Mouse (Mus musculus) liver, postnatal 0 days (tissue): ENCODE measurements around the gene Anks1b. TPM values are rescaled to one million over a fixed set of nuclear protein-coding genes. Genes with fewer than 3 reads are reported as not detected.
"Not testable (repeated sequence)": the region's sequence is repeated elsewhere in the genome, so short reads cannot be mapped to it uniquely, and the experiment has no call there.

Experiments
- ATAC-seq: fragments of 200-750 bp; cut with Nextera tagmentation; 2 replicates; pipeline ENCODE4 v1.8.0; 2017; ENCODE audit warnings: mild to moderate bottlenecking, moderate library complexity
- DNase-seq: peaks from one replicate; pipeline ENCODE4 v3.0.0-alpha.2; 2016
- H3K27ac ChIP-seq: fragments of 300-500 bp; sonication (generic); 2 replicates; pipeline ENCODE4 v1.5.1; 2014; ENCODE audit warnings: antibody characterized with exemption, moderate library complexity, mild to moderate bottlenecking, low read depth
- H3K27me3 ChIP-seq: fragments of 300-500 bp; sonication (generic); 2 replicates; pipeline ENCODE4 v1.6.1; 2014; ENCODE audit warnings: low read length, control low read depth, mixed read lengths; ENCODE audit not compliant: insufficient read depth
- H3K36me3 ChIP-seq: fragments of 300-500 bp; sonication (generic); replicated peaks from 2 replicates; pipeline ENCODE4 v1.6.1; 2014; ENCODE audit warnings: mild to moderate bottlenecking, control low read depth, low read length, moderate library complexity, mixed read lengths; ENCODE audit not compliant: insufficient read depth
- H3K4me1 ChIP-seq: fragments of 300-500 bp; sonication (generic); 2 replicates; pipeline ENCODE4 v1.6.1; 2014; ENCODE audit warnings: antibody characterized with exemption, mild to moderate bottlenecking, control low read depth; ENCODE audit not compliant: insufficient read depth
- H3K4me2 ChIP-seq: fragments of 300-500 bp; sonication (generic); 2 replicates; pipeline ENCODE4 v1.6.1; 2014; ENCODE audit warnings: low read depth, mild to moderate bottlenecking, low read length, moderate library complexity, mixed read lengths
- H3K4me3 ChIP-seq: fragments of 300-500 bp; sonication (generic); 2 replicates; pipeline ENCODE4 v1.5.1; 2014; ENCODE audit warnings: low read depth, low read length
- H3K9ac ChIP-seq: fragments of 300-500 bp; sonication (generic); replicated peaks from 2 replicates; pipeline ENCODE4 v1.6.1; 2014; ENCODE audit warnings: mild to moderate bottlenecking, moderate library complexity
- H3K9me3 ChIP-seq: fragments of 300-500 bp; sonication (generic); 2 replicates; pipeline ENCODE4 v1.6.1; 2016; ENCODE audit warnings: mild to moderate bottlenecking, control low read depth, low read length, mixed read lengths
- CTCF ChIP-seq: sonication (generic); IDR thresholded peaks from 2 replicates; pipeline ENCODE4 v1.5.1; 2016; ENCODE audit warnings: antibody characterized with exemption, low read depth
- EP300 ChIP-seq: IDR thresholded peaks from 2 replicates; pipeline ENCODE4 v1.6.1; 2016; ENCODE audit warnings: antibody characterized with exemption, low read depth, mild to moderate bottlenecking
- WGBS: fragments of 180-500 bp; shearing (Covaris S2); extraction: QIAGEN DNeasy Blood & Tissue Kit; methylation state at CpG from one replicate; pipeline ENCODE4 v1.1.7; 2014; ENCODE audit not compliant: insufficient replicate concordance; 5-methylcytosine and 5-hydroxymethylcytosine counted together
- polyA plus RNA-seq: library from polyadenylated mRNA; unstranded; fragments of >200 nt; fragmentation: Nextera tagmentation; extraction: Ambion mirVana; gene quantifications from 2 replicates; pipeline ENCODE4 v1.2.1, GENCODE M21; 2015

Anks1b gene
- polyA plus RNA-seq, 1 experiment from 2014 or later: not detected

GRCm38 (mm10) chr10:90630099-90630698 lies 756.9 kb downstream of the Anks1b start:
- Histone ChIP-seq H3K9ac (no peak overlapping the region), H3K4me3 (no peak overlapping the region), H3K36me3 (no peaks in the 10 kb centered on the region), H3K4me2 (no peak overlapping the region), H3K27me3 (no peaks in the 10 kb centered on the region), H3K4me1 (no peaks in the 10 kb centered on the region), H3K27ac (no peak overlapping the region), H3K9me3 (no peaks in the 10 kb centered on the region)
- ATAC-seq (no peak), DNase-seq (no peak)
- 78% methylated on average over 7 of the region's 7 CpGs for WGBS
- TF ChIP-seq EP300: no peak
- no peak for TF ChIP-seq CTCF

DNA sequence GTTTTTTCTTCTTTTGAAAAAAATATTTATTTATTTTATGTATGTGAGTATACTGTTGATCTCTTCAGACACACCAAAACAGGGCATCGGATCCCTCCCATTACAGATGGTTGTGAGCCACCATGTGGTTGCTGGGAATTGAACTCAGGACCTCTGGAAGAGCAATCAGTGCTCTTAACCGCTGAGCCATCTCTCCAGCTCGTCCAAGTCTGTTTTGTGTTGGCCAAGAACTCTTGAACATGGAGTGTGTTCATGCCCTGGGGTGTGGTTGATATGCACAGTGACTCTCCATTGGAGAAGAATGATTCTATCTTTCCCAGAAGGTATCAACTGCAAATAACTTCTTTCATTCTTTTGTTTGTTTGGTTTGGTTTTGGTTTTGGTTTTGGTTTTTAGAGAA lies 757.5 kb downstream of the Anks1b start:
- not testable (repeated sequence) for H3K9ac ChIP-seq, DNase-seq, H3K27me3 ChIP-seq, H3K4me1 ChIP-seq, H3K27ac ChIP-seq, ATAC-seq, H3K4me2 ChIP-seq, H3K36me3 ChIP-seq, H3K4me3 ChIP-seq, H3K9me3 ChIP-seq
- WGBS: 66% methylated on average over 3 of the region's 3 CpGs

DNA sequence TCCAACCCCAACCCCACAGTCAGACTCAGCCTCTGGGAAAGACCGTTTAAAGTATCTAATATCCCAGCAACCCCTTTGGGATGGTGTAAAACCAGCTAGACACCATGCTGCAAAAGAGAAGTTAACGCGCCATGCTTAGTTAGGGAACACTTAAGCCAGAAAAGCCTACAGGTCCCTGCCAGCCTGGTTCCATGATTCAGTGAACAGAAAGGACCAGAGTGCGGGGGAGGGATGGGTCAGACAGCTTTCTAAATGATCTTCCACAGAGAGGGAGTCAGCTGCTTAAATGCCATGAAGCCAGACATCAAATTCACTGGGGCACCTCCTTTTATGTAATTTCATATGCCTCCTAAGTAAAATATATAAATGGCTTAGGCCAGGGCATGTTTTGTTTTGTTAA lies 764.0 kb downstream of the Anks1b start:
- Histone ChIP-seq H3K4me2 (no peak overlapping the region), H3K27ac (no peak overlapping the region), H3K36me3 (no peaks in the 10 kb centered on the region), H3K4me3 (no peak overlapping the region), H3K9ac (no peak overlapping the region), H3K27me3 (no peaks in the 10 kb centered on the region), H3K4me1 (no peaks in the 10 kb centered on the region), H3K9me3 (no peaks in the 10 kb centered on the region)
- DNase-seq (no peak), ATAC-seq (no peak)
- WGBS: 82% methylated on average over 4 of the region's 4 CpGs
- no peak for TF ChIP-seq EP300
- no peak for TF ChIP-seq CTCF

DNA sequence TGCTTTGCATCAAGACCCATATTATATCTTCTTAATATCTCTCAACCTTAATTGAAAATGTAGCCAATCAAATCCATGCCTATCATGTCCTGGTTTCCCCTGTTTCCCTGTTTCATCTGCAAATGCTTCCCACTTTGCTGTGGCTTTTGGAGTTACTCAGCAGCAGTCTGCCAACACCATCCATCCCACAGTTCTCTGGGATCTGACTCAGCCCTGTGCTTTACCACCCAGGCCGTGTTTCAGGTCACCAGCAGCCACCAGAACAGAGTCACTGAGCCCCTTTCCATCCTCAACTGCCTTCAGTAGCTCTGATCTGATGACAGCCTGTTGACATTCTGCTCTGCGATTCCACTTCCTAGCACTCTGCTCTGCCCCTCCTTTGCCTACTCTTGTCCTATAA lies 776.4 kb downstream of the Anks1b start:
- Histone ChIP-seq H3K27me3 (no peaks in the 10 kb centered on the region), H3K4me2 (no peak overlapping the region), H3K9ac (no peak overlapping the region), H3K9me3 (no peaks in the 10 kb centered on the region), H3K4me1 (no peaks in the 10 kb centered on the region), H3K36me3 (no peaks in the 10 kb centered on the region), H3K4me3 (no peak overlapping the region), H3K27ac (no peak overlapping the region)
- no peak for TF ChIP-seq CTCF
- no peak for TF ChIP-seq EP300
- WGBS: 70% methylated on average over 2 of the region's 2 CpGs
- ATAC-seq (no peak), DNase-seq (no peak)

DNA sequence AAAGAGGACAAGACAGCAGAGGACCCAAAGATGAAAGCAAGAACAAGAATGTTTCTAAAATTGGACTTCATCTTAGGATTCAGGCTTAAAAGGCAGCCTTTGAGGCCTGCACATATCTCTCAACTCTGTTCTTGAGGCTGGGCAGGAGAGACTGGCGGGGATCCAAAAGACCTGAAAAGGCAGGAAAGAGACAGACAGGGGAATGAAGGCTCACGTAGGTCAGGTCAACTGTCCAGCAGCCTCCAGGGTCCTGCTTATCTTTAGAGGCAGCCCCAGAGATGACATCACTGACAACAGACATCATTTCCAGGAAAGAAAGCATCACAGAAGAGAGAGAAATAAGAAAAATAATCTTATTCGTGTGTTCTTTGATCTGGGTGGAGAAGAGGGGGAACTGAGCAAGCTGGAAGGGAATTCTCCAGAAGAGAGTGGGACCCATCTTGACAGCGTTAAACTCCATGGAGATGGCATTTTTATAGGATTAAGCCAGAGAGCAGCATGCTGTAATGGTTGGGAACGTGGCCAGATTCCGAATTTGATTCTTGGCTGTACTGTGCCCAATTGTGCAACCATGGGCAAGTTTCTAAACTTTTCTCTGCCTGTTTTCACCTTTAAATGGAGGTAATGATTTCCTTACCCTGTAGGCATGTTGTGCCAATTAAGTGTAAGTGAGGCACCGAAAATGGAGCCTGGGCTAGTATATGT lies 784.3 kb downstream of the Anks1b start:
- Histone ChIP-seq H3K9me3 (no peaks in the 10 kb centered on the region), H3K4me3 (no peak overlapping the region), H3K27me3 (no peaks in the 10 kb centered on the region), H3K9ac (no peak overlapping the region), H3K27ac (no peak overlapping the region), H3K36me3 (no peaks in the 10 kb centered on the region), H3K4me2 (no peak overlapping the region), H3K4me1 (no peaks in the 10 kb centered on the region)
- DNase-seq (peak; percentile 27), ATAC-seq (peak; percentile 17; the same call in 1 of the 2 replicates)
- TF ChIP-seq EP300 (no peak), CTCF (no peak)
- whole genome bisulfite sequencing: 61% methylated on average over 7 of the region's 7 CpGs

GRCm38 (mm10) chr10:90666746-90667145 lies 793.4 kb downstream of the Anks1b start:
- no peak for TF ChIP-seq EP300
- no peak for TF ChIP-seq CTCF
- Histone ChIP-seq H3K9me3 (no peaks in the 10 kb centered on the region), H3K4me3 (no peak overlapping the region), H3K9ac (no peak overlapping the region), H3K4me2 (no peak overlapping the region), H3K4me1 (no peaks in the 10 kb centered on the region), H3K27ac (no peak overlapping the region), H3K36me3 (no peaks in the 10 kb centered on the region), H3K27me3 (no peaks in the 10 kb centered on the region)
- no peak for DNase-seq
- 72% methylated on average over 2 of the region's 2 CpGs for WGBS
- no peak for ATAC-seq
